Mouse (Mus musculus) bone marrow macrophage, adult 2 months (primary cell): ENCODE data around the gene Bivm.

Experiments used
- CTCF ChIP-seq: IDR thresholded peaks from 2 replicates; pipeline ENCODE4 v1.5.1; 2012; ENCODE audit warnings: low read depth, mild to moderate bottlenecking, low read length, moderate library complexity
- POLR2A ChIP-seq: IDR thresholded peaks from 2 replicates; pipeline ENCODE4 v1.6.1; 2012; ENCODE audit warnings: mild to moderate bottlenecking, low read depth, low read length, borderline replicate concordance

GRCm38 (mm10) chr1:44148706-44149105 lies 29.9 kb downstream of the Bivm start:
- no peak for TF ChIP-seq CTCF
- TF ChIP-seq POLR2A: no peak
